ENCODE assay signal across 28 mouse cellular contexts in the genomic region with DNA sequence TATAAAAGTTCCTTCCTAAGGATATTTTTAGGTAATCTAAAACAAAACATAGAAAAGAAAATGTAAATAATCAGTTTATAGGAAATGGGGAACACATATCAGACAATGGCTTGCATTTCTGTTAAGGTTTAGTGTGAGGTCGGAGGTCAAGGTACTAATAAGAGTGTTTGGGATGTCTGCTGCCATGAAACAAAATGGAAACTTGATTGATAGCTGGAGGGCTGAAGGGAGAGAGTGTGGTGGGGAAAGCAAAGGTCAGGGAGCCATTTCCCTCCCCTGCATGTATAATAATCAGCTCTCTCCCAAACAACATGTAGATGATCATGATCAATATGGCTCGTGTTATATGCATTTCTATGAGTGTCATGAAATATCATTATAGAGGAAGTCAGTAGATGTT.
DNase-seq lines count a peak whose midpoint lies in the region; ATAC-seq lines count a peak whose summit lies in the region.
"Had no signal": no experiment of that assay in that cellular context is flagged by ENCODE, and none has a peak within 500 bp of the region (broad histone marks: within the 10 kb centered on the region; RNA-seq: fewer than 3 reads in every experiment).

No protein-coding gene starts in this region.

- no peak overlapping the region for H3K9ac ChIP-seq in hindbrain, embryonic 11.5 days (ENCODE audit: low read depth, low read length)
- no peak overlapping the region for H3K9ac ChIP-seq in hindbrain, embryonic 16.5 days (ENCODE audit: low read depth, low read length)
- H3K9ac ChIP-seq: embryonic facial prominence, embryonic 13.5 days; embryonic facial prominence, embryonic 15.5 days; forebrain, embryonic 12.5 days had no signal

- no peak overlapping the region for H3K27ac ChIP-seq in hindbrain, embryonic 11.5 days (ENCODE audit: low read depth, low read length)
- H3K27ac ChIP-seq in hindbrain, embryonic 16.5 days (ENCODE audit: low read depth, low read length), result no peak overlapping the region
- H3K27ac ChIP-seq in embryonic facial prominence, embryonic 10.5 days (replicated peaks), result no peak overlapping the region
- H3K27ac ChIP-seq: embryonic facial prominence, embryonic 13.5 days; embryonic facial prominence, embryonic 15.5 days; forebrain, embryonic 10.5 days; forebrain, embryonic 12.5 days had no signal

- intact Hi-C loops in left cerebral cortex, postnatal 14 days (cut with DNase I), result no loop called here

- H3K27me3 ChIP-seq in hindbrain, embryonic 11.5 days (ENCODE audit: control insufficient read depth, insufficient read depth, low read length), result no peaks in the 10 kb centered on the region
- H3K27me3 ChIP-seq in hindbrain, embryonic 16.5 days (replicated peaks; ENCODE audit: control insufficient read depth, insufficient read depth, low read length), result no peaks in the 10 kb centered on the region
- H3K27me3 ChIP-seq in embryonic facial prominence, embryonic 10.5 days (replicated peaks; ENCODE audit: low read depth, poor library complexity, severe bottlenecking), result no peaks in the 10 kb centered on the region
- H3K27me3 ChIP-seq: CH12.LX; embryonic facial prominence, embryonic 13.5 days; embryonic facial prominence, embryonic 15.5 days; forebrain, embryonic 12.5 days; Patski had no signal

- WGBS in hindbrain, embryonic 11.5 days, result 81% methylated on average over 2 of the region's 2 CpGs
- WGBS in hindbrain, embryonic 16.5 days, result 68% methylated on average over 2 of the region's 2 CpGs
- WGBS in embryonic facial prominence, embryonic 10.5 days, result 60% methylated on average over 2 of the region's 2 CpGs

- H3K4me1 ChIP-seq in hindbrain, embryonic 11.5 days (replicated peaks; ENCODE audit: control insufficient read depth, insufficient read depth, low read length), result no peaks in the 10 kb centered on the region
- H3K4me1 ChIP-seq in hindbrain, embryonic 16.5 days (ENCODE audit: control insufficient read depth, insufficient read depth, low read depth, low read length), result no peaks in the 10 kb centered on the region
- H3K4me1 ChIP-seq in embryonic facial prominence, embryonic 10.5 days, result no peaks in the 10 kb centered on the region; the same call in 1 of the 2 replicates
- H3K4me1 ChIP-seq: embryonic facial prominence, embryonic 13.5 days; embryonic facial prominence, embryonic 15.5 days; forebrain, embryonic 10.5 days; forebrain, embryonic 12.5 days had no signal

- H3K36me3 ChIP-seq in hindbrain, embryonic 11.5 days (ENCODE audit: control insufficient read depth, insufficient read depth, low read length), result no peaks in the 10 kb centered on the region
- no peaks in the 10 kb centered on the region for H3K36me3 ChIP-seq in hindbrain, embryonic 16.5 days (ENCODE audit: control insufficient read depth, insufficient read depth, low read length)
- H3K36me3 ChIP-seq in embryonic facial prominence, embryonic 10.5 days (replicated peaks), result no peaks in the 10 kb centered on the region
- H3K36me3 ChIP-seq: embryonic facial prominence, embryonic 13.5 days; embryonic facial prominence, embryonic 15.5 days; forebrain, embryonic 10.5 days; forebrain, embryonic 12.5 days; G1E had no signal

- no peak overlapping the region for H3K4me3 ChIP-seq in hindbrain, embryonic 11.5 days (ENCODE audit: low read depth, low read length)
- no peak overlapping the region for H3K4me3 ChIP-seq in hindbrain, embryonic 16.5 days (ENCODE audit: low read length)
- H3K4me3 ChIP-seq in embryonic facial prominence, embryonic 10.5 days, result no peak overlapping the region
- H3K4me3 ChIP-seq: embryonic facial prominence, embryonic 13.5 days; embryonic facial prominence, embryonic 15.5 days; erythroblast, embryonic 14.5 days; forebrain, embryonic 10.5 days; forebrain, embryonic 12.5 days had no signal

- H3K9me3 ChIP-seq in hindbrain, embryonic 11.5 days (ENCODE audit: control insufficient read depth, low read length), result no peaks in the 10 kb centered on the region
- no peaks in the 10 kb centered on the region for H3K9me3 ChIP-seq in hindbrain, embryonic 16.5 days (ENCODE audit: control insufficient read depth, low read length)
- H3K9me3 ChIP-seq in embryonic facial prominence, embryonic 10.5 days, result no peaks in the 10 kb centered on the region
- H3K9me3 ChIP-seq: embryonic facial prominence, embryonic 13.5 days; embryonic facial prominence, embryonic 15.5 days; forebrain, embryonic 10.5 days; forebrain, embryonic 12.5 days; G1E had no signal

- no peak for ATAC-seq in hindbrain, embryonic 11.5 days (ENCODE audit: low FRiP score)
- no peak for ATAC-seq in hindbrain, embryonic 16.5 days
- no peak for ATAC-seq in megakaryocyte-erythroid progenitor cell, adult 5-6 weeks (replicated peaks; ENCODE audit: low FRiP score, low TSS enrichment, poor library complexity, severe bottlenecking)
- ATAC-seq: activated CD4-positive, CD25-positive, alpha-beta regulatory T cell, adult 4 months; CD4-positive, CD25-positive, alpha-beta regulatory T cell, adult 4 months; forebrain, embryonic 14.5 days; forebrain, embryonic 16.5 days; Patski had no signal

- peak; percentile 25 for DNase-seq in hindbrain, embryonic 11.5 days (ENCODE audit: low spot score)
- DNase-seq in embryo, embryonic 10 days (ENCODE audit: low spot score), result peak; percentile 66
- DNase-seq in embryo, embryonic 11 days, result peak; percentile 47
- DNase-seq in embryonic facial prominence, embryonic 10.5 days (ENCODE audit: low spot score), result peak; percentile 8
- DNase-seq in layer of hippocampus, adult 11-12 months (ENCODE audit: low spot score), result no peak
- no peak for DNase-seq in left cerebral cortex, postnatal 14 days (ENCODE audit: low spot score in 2 of 2)
- DNase-seq: adrenal gland, adult 8-10 months; adrenal gland, postnatal 14 days; adrenal gland, postnatal 36 days; cerebellum, adult 11-12 months; cerebellum, adult 2 months; cerebellum, adult 9-10 months; cerebellum, postnatal 10 days; cerebellum, postnatal 25 days had no signal

- no peak overlapping the region for H3K4me2 ChIP-seq in hindbrain, embryonic 11.5 days (replicated peaks; ENCODE audit: low read depth, low read length)
- H3K4me2 ChIP-seq in hindbrain, embryonic 16.5 days (ENCODE audit: low read length), result no peak overlapping the region
- H3K4me2 ChIP-seq: embryonic facial prominence, embryonic 13.5 days; embryonic facial prominence, embryonic 15.5 days; forebrain, embryonic 12.5 days had no signal

Comparison
In these comparisons a context has a peak if more than half of its experiments do, and no peak if none do; other contexts are left out.
1. DNase-seq: peak in hindbrain, embryonic 11.5 days (single experiment), embryo, embryonic 10 days (single experiment), embryo, embryonic 11 days (single experiment) and embryonic facial prominence, embryonic 10.5 days (single experiment); none in layer of hippocampus, adult 11-12 months (single experiment) and left cerebral cortex, postnatal 14 days (0 of 2).